Mouse (Mus musculus): ENCODE data around the gene 1700056E22Rik. TPM values are rescaled to one million over a fixed set of nuclear protein-coding genes. Genes with fewer than 3 reads are reported as not detected.

The 1700056E22Rik gene
- polyA plus RNA-seq, 1 experiment, result 1.5 TPM

GRCm38 (mm10) chr1:184019042-184019721 is 14.9 kb downstream of the 1700056E22Rik start:
- H3K4me3 ChIP-seq (replicated peaks), result no peak overlapping the region
- peaks cover 2% of the 10 kb centered on the region; the same call in 1 of the 2 replicates for H3K4me1 ChIP-seq (ENCODE audit: control insufficient read depth)
- H3K9me3 ChIP-seq (ENCODE audit: control insufficient read depth, low read length), result no peaks in the 10 kb centered on the region
- H3K27me3 ChIP-seq (ENCODE audit: control insufficient read depth), result no peaks in the 10 kb centered on the region
- H3K36me3 ChIP-seq (ENCODE audit: control insufficient read depth), result no peaks in the 10 kb centered on the region
- TF ChIP-seq TAL1 (IDR thresholded peaks at IDR 0.05; ENCODE audit: low read length) (no peak), GATA1 (IDR thresholded peaks at IDR 0.05; ENCODE audit: low read length) (no peak)

- no peak for TF ChIP-seq TAL1 (IDR thresholded peaks at IDR 0.05; ENCODE audit: low read length)
- no peak for TF ChIP-seq GATA1 (IDR thresholded peaks at IDR 0.05; ENCODE audit: low read length)
- Histone ChIP-seq H3K4me1 (ENCODE audit: control insufficient read depth) (peaks cover 2% of the 10 kb centered on the region; the same call in 1 of the 2 replicates), H3K9me3 (ENCODE audit: control insufficient read depth, low read length) (no peaks in the 10 kb centered on the region), H3K4me3 (replicated peaks) (no peak overlapping the region), H3K27me3 (ENCODE audit: control insufficient read depth) (no peaks in the 10 kb centered on the region), H3K36me3 (ENCODE audit: control insufficient read depth) (no peaks in the 10 kb centered on the region)
These were observed 16.5 kb downstream of the 1700056E22Rik start for GRCm38 (mm10) chr1:184017606-184018005.

GRCm38 (mm10) chr1:184015995-184016730 is 17.9 kb downstream of the 1700056E22Rik start:
- Histone ChIP-seq H3K27me3 (ENCODE audit: control insufficient read depth) (no peaks in the 10 kb centered on the region), H3K9me3 (ENCODE audit: control insufficient read depth, low read length) (no peaks in the 10 kb centered on the region), H3K4me1 (ENCODE audit: control insufficient read depth) (peaks cover 2% of the 10 kb centered on the region; the same call in 1 of the 2 replicates), H3K36me3 (ENCODE audit: control insufficient read depth) (no peaks in the 10 kb centered on the region), H3K4me3 (replicated peaks) (no peak overlapping the region)
- TF ChIP-seq GATA1 (IDR thresholded peaks at IDR 0.05; ENCODE audit: low read length), result no peak
- TF ChIP-seq TAL1 (IDR thresholded peaks at IDR 0.05; ENCODE audit: low read length), result no peak

GRCm38 (mm10) chr1:184014091-184014490 is 20.0 kb downstream of the 1700056E22Rik start:
- Histone ChIP-seq H3K27me3 (ENCODE audit: control insufficient read depth) (no peaks in the 10 kb centered on the region), H3K4me1 (ENCODE audit: control insufficient read depth) (no peaks in the 10 kb centered on the region; the same call in 1 of the 2 replicates), H3K9me3 (ENCODE audit: control insufficient read depth, low read length) (no peaks in the 10 kb centered on the region), H3K4me3 (replicated peaks) (no peak overlapping the region), H3K36me3 (ENCODE audit: control insufficient read depth) (no peaks in the 10 kb centered on the region)
- TF ChIP-seq GATA1 (IDR thresholded peaks at IDR 0.05; ENCODE audit: low read length) (no peak), TAL1 (IDR thresholded peaks at IDR 0.05; ENCODE audit: low read length) (no peak)

- H3K4me1 ChIP-seq (ENCODE audit: control insufficient read depth), result no peaks in the 10 kb centered on the region; the same call in 1 of the 2 replicates
- no peak for TF ChIP-seq TAL1 (IDR thresholded peaks at IDR 0.05; ENCODE audit: low read length)
- no peaks in the 10 kb centered on the region for H3K27me3 ChIP-seq (ENCODE audit: control insufficient read depth)
- H3K9me3 ChIP-seq (ENCODE audit: control insufficient read depth, low read length), result no peaks in the 10 kb centered on the region
- no peak within 1 kb of the TSS for H3K4me3 ChIP-seq (replicated peaks)
- no peaks in the 10 kb centered on the region for H3K36me3 ChIP-seq (ENCODE audit: control insufficient read depth)
These were observed 21.0 kb downstream of the 1700056E22Rik start, which contains the start of gene Dusp10 for GRCm38 (mm10) chr1:184013106-184013505. Gene Dusp10 (plus strand): TSS chr1:184013302.

- Histone ChIP-seq H3K36me3 (ENCODE audit: control insufficient read depth) (no peaks in the 10 kb centered on the region), H3K9me3 (ENCODE audit: control insufficient read depth, low read length) (no peaks in the 10 kb centered on the region), H3K4me1 (ENCODE audit: control insufficient read depth) (no peaks in the 10 kb centered on the region; the same call in 1 of the 2 replicates), H3K27me3 (ENCODE audit: control insufficient read depth) (no peaks in the 10 kb centered on the region), H3K4me3 (replicated peaks) (no peak overlapping the region)
- no peak for TF ChIP-seq TAL1 (IDR thresholded peaks at IDR 0.05; ENCODE audit: low read length)
- no peak for TF ChIP-seq GATA1 (IDR thresholded peaks at IDR 0.05; ENCODE audit: low read length)
These were observed 22.8 kb downstream of the 1700056E22Rik start for GRCm38 (mm10) chr1:184011311-184011710.

GRCm38 (mm10) chr1:184006086-184006485 is 28.0 kb downstream of the 1700056E22Rik start:
- no peaks in the 10 kb centered on the region for H3K27me3 ChIP-seq (ENCODE audit: control insufficient read depth)
- H3K36me3 ChIP-seq (ENCODE audit: control insufficient read depth), result no peaks in the 10 kb centered on the region
- TF ChIP-seq TAL1 (IDR thresholded peaks at IDR 0.05; ENCODE audit: low read length) (no peak), GATA1 (IDR thresholded peaks at IDR 0.05; ENCODE audit: low read length) (no peak)
- H3K9me3 ChIP-seq (ENCODE audit: control insufficient read depth, low read length), result no peaks in the 10 kb centered on the region
- H3K4me1 ChIP-seq (ENCODE audit: control insufficient read depth), result no peaks in the 10 kb centered on the region
- no peak overlapping the region for H3K4me3 ChIP-seq (replicated peaks)

GRCm38 (mm10) chr1:184005315-184006058 is 28.6 kb downstream of the 1700056E22Rik start:
- Histone ChIP-seq H3K4me3 (replicated peaks) (no peak overlapping the region), H3K4me1 (ENCODE audit: control insufficient read depth) (no peaks in the 10 kb centered on the region), H3K36me3 (ENCODE audit: control insufficient read depth) (no peaks in the 10 kb centered on the region), H3K9me3 (ENCODE audit: control insufficient read depth, low read length) (no peaks in the 10 kb centered on the region), H3K27me3 (ENCODE audit: control insufficient read depth) (no peaks in the 10 kb centered on the region)
- TF ChIP-seq TAL1 (IDR thresholded peaks at IDR 0.05; ENCODE audit: low read length), result no peak
- TF ChIP-seq GATA1 (IDR thresholded peaks at IDR 0.05; ENCODE audit: low read length), result no peak

GRCm38 (mm10) chr1:184004311-184004710 is 29.8 kb downstream of the 1700056E22Rik start:
- Histone ChIP-seq H3K9me3 (ENCODE audit: control insufficient read depth, low read length) (no peaks in the 10 kb centered on the region), H3K27me3 (ENCODE audit: control insufficient read depth) (no peaks in the 10 kb centered on the region), H3K36me3 (ENCODE audit: control insufficient read depth) (no peaks in the 10 kb centered on the region), H3K4me3 (replicated peaks) (no peak overlapping the region), H3K4me1 (ENCODE audit: control insufficient read depth) (no peaks in the 10 kb centered on the region)
- TF ChIP-seq GATA1 (IDR thresholded peaks at IDR 0.05; ENCODE audit: low read length) (no peak), TAL1 (IDR thresholded peaks at IDR 0.05; ENCODE audit: low read length) (no peak)

Measured in erythroblast, embryonic 14.5 days (primary cell).